Mouse (Mus musculus) ovary, postnatal 36 days (tissue): ENCODE measurements at regions not wholly inside any gene's neighbourhood (a gene's known extent, or its start where the extent isn't known, plus 50 kb on each side); places are given as distances from the start of the nearest gene placed in this dataset.

Source experiments
- DNase-seq: peaks from one replicate; pipeline ENCODE4 v3.0.0; 2022; ENCODE audit warnings: low spot score, mixed read lengths

DNA sequence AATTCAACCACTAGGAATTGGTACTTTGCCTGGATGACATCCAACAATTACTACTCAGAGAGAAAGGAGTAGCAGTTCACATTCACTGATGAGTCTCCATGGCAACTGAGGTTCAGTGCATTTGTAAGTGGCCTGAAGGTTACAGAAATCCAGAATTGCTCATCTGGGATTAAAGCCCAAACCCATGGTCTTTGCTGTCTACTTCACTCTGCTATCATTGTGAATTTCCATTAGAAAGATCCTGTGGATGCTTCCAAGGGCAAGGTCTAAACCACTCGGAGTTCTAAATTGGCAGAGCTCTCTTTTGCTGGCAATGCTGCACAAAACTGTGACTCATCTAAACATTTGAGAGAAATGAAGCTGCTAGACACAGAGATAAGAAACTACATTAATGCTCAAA, 319.9 kb upstream of the Tbl1x start:
- no peak for DNase-seq

DNA sequence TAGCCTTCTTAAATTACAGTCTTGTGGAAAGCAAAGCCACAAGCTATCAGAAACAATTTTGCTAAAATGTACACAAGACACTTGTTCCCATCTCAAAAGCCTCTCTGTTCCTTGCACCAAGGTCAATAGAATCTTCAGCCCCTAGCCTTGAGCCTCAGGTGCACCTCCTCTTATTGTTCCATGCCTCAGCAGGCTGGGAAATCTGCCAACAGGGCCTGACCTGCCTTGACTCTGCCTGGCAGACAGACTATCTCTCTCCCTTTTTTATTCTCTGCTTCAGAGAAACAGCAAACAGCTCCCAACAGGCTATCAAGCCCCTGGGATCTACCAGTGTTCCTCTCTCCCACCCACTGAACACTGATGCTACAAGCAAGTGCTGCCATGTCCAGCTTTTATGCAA, 302.1 kb upstream of the Tbl1x start:
- DNase-seq: peak; percentile 60

DNA sequence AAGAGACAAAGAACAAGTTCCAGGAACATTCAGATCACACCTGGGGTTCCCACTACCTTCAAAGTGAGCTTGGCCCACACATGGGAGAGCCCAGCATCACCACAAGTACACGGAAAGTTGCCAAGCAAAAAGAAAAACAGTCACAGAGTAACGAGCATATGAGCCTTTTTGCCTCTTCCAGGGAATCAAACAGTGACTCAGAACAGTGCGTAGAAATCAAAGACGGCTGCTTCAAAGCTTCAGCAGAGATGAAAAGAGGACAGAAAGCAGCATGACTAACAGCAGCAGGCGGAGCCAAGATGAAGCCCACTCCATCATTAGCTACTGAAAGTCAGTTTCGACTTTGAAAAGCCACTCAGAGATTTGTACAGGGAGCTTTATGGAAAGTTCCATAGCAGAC, 291.5 kb upstream of the Tbl1x start:
- DNase-seq: no peak
